Mouse (Mus musculus) limb, embryonic 11.5 days (tissue): ENCODE results near the gene Mcidas. TPM values are rescaled to one million over a fixed set of nuclear protein-coding genes. Genes with fewer than 3 reads are reported as not detected.

ENCODE experiments used
- ATAC-seq: fragments of 200-750 bp; cut with Nextera tagmentation; 2 replicates; pipeline ENCODE4 v1.8.0; 2017; ENCODE audit warnings: low read depth; ENCODE audit not compliant: insufficient number of reproducible peaks, low FRiP score, low TSS enrichment
- DNase-seq: peaks from one replicate; pipeline ENCODE4 v3.0.0-alpha.2; 2015; ENCODE audit warnings: low spot score
- H3K27ac ChIP-seq: fragments of 300-500 bp; sonication (generic); replicated peaks from 2 replicates; pipeline ENCODE4 v1.5.1; 2014; ENCODE audit warnings: low read depth, mild to moderate bottlenecking, low read length
- H3K27me3 ChIP-seq: fragments of 300-500 bp; sonication (generic); 2 replicates; pipeline ENCODE4 v1.6.1; 2014; ENCODE audit warnings: mild to moderate bottlenecking, low read length, mixed read lengths; ENCODE audit not compliant: control insufficient read depth, insufficient read depth
- H3K36me3 ChIP-seq: fragments of 300-500 bp; sonication (generic); 2 replicates; pipeline ENCODE4 v1.6.1; 2014; ENCODE audit warnings: mild to moderate bottlenecking, low read length, moderate library complexity, mixed read lengths; ENCODE audit not compliant: control insufficient read depth, insufficient read depth
- H3K4me1 ChIP-seq: fragments of 300-500 bp; sonication (generic); 2 replicates; pipeline ENCODE4 v1.6.1; 2014; ENCODE audit warnings: low read length, mixed read lengths; ENCODE audit not compliant: control insufficient read depth, insufficient read depth
- H3K4me2 ChIP-seq: fragments of 300-500 bp; sonication (generic); 2 replicates; pipeline ENCODE4 v1.6.1; 2014; ENCODE audit warnings: low read depth, mild to moderate bottlenecking, moderate library complexity; ENCODE audit not compliant: severe bottlenecking
- H3K4me3 ChIP-seq: fragments of 300-500 bp; sonication (generic); 2 replicates; pipeline ENCODE4 v1.5.1; 2014; ENCODE audit warnings: low read depth, low read length
- H3K9ac ChIP-seq: fragments of 300-500 bp; sonication (generic); 2 replicates; pipeline ENCODE4 v1.6.1; 2014; ENCODE audit warnings: mild to moderate bottlenecking, low read length
- H3K9me3 ChIP-seq: fragments of 300-500 bp; sonication (generic); 2 replicates; pipeline ENCODE4 v1.6.1; 2016; ENCODE audit warnings: low read length; ENCODE audit not compliant: control insufficient read depth
- WGBS: fragments of 180-500 bp; shearing (Covaris S2); extraction: QIAGEN DNeasy Blood & Tissue Kit; methylation state at CpG from one replicate; pipeline ENCODE4 v1.1.7; 2014; 5-methylcytosine and 5-hydroxymethylcytosine counted together
- polyA plus RNA-seq: library from polyadenylated mRNA; unstranded; fragments of >200 nt; fragmentation: Nextera tagmentation; extraction: Ambion mirVana; gene quantifications from 2 replicates; pipeline ENCODE4 v1.2.1, GENCODE M21; 2014

The Mcidas gene
- polyA plus RNA-seq, 1 experiment from 2014 or later = not detected

DNA sequence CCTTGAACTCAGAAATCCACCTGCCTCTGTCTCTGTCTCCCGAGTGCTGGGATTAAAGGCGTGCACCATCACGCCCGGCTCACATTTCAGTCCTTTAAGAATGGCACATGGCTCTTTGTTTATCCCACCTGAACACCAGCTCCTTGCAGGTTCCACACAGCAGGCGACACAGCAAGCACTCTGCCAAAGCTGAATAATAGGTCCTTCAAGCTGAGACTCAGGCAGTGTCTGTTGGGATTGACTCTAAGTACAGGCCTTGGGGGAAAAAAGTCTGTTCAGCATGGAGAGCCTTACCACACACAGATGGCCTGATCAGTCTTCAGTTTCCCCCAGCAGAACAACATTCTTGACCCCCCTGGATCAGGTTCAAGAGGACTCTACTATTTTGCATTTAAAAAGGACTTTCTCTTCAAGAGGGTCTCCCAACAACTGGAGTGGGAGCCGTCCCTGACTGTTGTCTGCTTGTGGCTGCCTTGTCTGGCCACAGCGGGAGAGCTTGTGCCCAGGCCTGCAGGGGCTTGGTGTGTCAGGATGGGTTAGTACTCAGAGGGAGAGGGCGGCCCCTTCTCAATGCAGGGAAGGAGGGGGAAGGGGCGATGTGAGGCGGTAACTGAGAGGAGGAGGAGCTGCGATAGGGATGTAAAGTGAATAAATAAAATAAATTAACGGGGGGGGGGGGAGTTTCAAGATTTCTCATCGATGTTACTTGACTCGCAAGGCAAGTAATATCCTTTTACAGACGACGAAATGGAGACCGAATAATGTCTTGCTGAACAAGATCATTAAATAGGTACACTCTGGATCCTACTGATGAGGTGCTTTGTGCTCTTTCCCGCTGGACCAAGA is 7.8 kb upstream of the Mcidas start:
- 7% methylated on average over 18 of the region's 18 CpGs for WGBS
- Histone ChIP-seq H3K36me3 (no peaks in the 10 kb centered on the region), H3K27me3 (peaks cover 47% of the 10 kb centered on the region), H3K9me3 (no peaks in the 10 kb centered on the region), H3K9ac (no peak overlapping the region), H3K27ac (no peak overlapping the region), H3K4me2 (peak overlapping the region; percentile 77; the same call in 1 of the 2 replicates), H3K4me1 (peaks cover 31% of the 10 kb centered on the region), H3K4me3 (no peak overlapping the region)
- DNase-seq (peak; percentile 45), ATAC-seq (no peak)

DNA sequence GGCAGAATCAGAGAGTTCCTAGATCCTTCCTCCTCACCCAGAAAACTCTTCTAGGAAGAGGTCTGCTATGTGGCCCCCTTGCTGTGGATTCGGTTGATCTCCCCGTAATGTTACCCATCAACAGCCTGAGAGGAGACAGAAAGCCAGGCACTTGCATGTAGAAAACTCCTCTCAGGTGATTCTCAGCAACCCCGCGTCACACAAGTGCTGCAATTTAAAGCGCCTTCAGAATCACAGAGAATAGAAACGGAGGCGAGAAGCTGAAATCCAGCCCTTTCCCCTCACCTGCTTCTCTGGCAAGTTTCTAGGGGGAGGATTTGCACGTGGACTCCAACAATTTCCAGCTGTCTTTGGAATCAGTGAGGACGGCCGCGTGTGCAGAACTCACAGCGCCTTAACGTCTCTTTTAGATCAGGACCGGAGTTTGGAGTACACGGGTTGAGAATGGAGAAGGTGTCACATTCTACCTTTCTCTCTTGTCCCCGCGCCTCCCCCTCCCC is 7.1 kb upstream of the Mcidas start:
- Histone ChIP-seq H3K36me3 (no peaks in the 10 kb centered on the region), H3K4me3 (peak overlapping the region; percentile 44; the same call in 1 of the 2 replicates), H3K9ac (no peak overlapping the region), H3K27ac (no peak overlapping the region), H3K4me1 (peaks cover 31% of the 10 kb centered on the region), H3K4me2 (peak overlapping the region; percentile 77), H3K27me3 (peaks cover 54% of the 10 kb centered on the region), H3K9me3 (no peaks in the 10 kb centered on the region)
- 1% methylated on average over 17 of the region's 17 CpGs for WGBS
- ATAC-seq = no peak
- peak; percentile 39 for DNase-seq

DNA sequence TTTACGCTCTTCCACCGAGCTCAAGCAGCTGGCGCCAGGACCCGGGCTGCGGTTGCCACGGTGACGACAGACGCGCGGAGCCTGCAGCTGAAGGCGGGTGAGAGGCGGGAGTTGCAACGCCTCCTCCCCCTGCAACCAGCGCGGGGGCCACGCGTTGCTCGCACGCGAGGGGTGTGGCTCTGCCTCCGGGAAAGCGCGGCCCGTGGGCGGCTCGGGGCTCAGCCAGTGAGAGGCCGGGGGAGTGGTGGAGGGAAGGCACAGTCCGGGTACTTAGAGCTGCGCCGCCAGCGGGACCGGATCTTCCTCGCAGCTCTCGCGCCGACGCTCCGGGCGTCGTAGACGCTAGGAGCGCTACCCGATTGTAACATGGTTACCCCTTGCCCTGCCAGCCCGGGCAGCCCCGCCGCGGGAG is 6.1 kb upstream of the Mcidas start, which contains the start of gene Ccno:
Ccno (plus strand) TSS at position 271 of the 412 bp plus-strand sequence.
- Histone ChIP-seq H3K27ac (no peak within 1 kb of the TSS), H3K9ac (peak within 1 kb of the TSS; percentile 40; the same call in 1 of the 2 replicates), H3K27me3 (peaks cover 58% of the 10 kb centered on the region), H3K36me3 (no peaks in the 10 kb centered on the region), H3K4me2 (peak within 1 kb of the TSS; percentile 77), H3K4me3 (peak within 1 kb of the TSS; percentile 44), H3K4me1 (peaks cover 31% of the 10 kb centered on the region), H3K9me3 (no peaks in the 10 kb centered on the region)
- DNase-seq (peak; percentile 92), ATAC-seq (peak; percentile 94)
- under 1% methylated on average over 44 of the region's 47 CpGs for WGBS

DNA sequence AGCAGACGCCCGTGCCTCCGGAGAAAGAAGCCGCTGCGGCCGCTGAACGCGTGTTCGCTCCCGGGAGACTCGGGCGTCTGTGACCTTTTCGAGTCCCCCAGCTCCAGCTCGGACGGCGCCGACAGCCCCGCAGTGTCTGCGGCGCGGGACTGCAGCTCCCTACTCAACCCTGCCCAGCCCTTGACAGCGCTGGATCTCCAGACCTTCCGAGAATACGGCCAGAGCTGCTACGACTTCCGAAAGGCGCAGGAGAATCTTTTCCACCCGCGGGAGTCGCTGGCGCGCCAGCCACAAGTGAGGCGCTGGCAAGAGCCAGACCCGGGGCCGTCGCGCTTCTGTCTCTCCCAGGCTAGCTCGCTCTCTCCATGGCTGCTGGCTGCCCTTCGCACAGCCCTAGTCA is 5.7 kb upstream of the Mcidas start:
- H3K4me3 ChIP-seq = peak overlapping the region; percentile 44
- under 1% methylated on average over 39 of the region's 39 CpGs for WGBS

DNA sequence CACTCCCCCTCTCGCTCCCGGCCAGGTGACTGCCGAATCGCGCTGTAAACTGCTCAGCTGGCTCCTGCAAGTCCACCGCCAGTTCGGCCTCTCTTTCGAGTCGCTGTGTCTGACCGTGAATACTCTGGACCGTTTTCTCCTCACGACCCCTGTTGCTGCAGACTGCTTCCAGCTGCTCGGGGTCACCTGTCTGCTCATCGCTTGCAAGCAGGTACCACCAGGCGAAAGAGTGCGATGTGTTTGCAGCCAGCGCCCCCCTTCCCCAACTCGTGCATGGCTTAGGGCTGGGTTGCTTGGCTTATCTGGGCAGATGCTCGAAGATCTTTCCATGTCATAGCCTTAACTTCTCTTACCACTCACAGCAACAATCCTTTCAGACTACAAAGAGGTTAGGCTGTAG is 4.8 kb upstream of the Mcidas start:
- Histone ChIP-seq H3K36me3 (no peaks in the 10 kb centered on the region), H3K27ac (no peak overlapping the region), H3K9me3 (no peaks in the 10 kb centered on the region), H3K4me3 (peak overlapping the region; percentile 15; the same call in 1 of the 2 replicates), H3K4me1 (peaks cover 39% of the 10 kb centered on the region), H3K27me3 (peaks cover 70% of the 10 kb centered on the region), H3K9ac (no peak overlapping the region), H3K4me2 (peak overlapping the region; percentile 77)
- peak; percentile 58 for DNase-seq
- 1% methylated on average over 19 of the region's 19 CpGs for WGBS
- ATAC-seq = no peak

More for the DNA sequence above, 5.7 kb upstream of the Mcidas start:
- DNase-seq (no peak), ATAC-seq (peak; percentile 15; the same call in 1 of the 2 replicates)
- H3K4me2 ChIP-seq = peak overlapping the region; percentile 77
- peaks cover 31% of the 10 kb centered on the region for H3K4me1 ChIP-seq
- no peak overlapping the region for H3K27ac ChIP-seq
- no peaks in the 10 kb centered on the region for H3K36me3 ChIP-seq
- peak overlapping the region; percentile 40; the same call in 1 of the 2 replicates for H3K9ac ChIP-seq
- no peaks in the 10 kb centered on the region for H3K9me3 ChIP-seq
- peaks cover 62% of the 10 kb centered on the region for H3K27me3 ChIP-seq

DNA sequence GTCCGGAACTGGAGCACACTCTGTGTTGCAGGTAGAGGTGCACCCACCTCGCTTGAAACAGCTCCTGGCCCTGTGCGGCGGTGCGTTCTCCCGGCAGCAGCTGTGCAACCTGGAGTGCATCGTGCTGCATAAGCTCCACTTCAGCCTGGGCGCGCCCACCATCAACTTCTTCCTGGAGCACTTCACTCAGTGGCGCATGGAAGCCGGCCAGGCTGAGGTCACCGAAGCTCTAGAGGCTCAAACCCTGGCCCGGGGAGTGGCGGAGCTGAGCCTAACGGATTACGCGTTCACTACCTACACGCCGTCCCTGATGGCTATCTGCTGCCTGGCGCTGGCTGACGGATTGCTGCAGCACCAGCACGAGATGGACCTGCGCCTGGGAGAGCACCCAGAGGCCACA is 4.1 kb upstream of the Mcidas start:
- Histone ChIP-seq H3K4me2 (peak overlapping the region; percentile 16; the same call in 1 of the 2 replicates), H3K36me3 (no peaks in the 10 kb centered on the region), H3K27ac (no peak overlapping the region), H3K4me1 (peaks cover 43% of the 10 kb centered on the region), H3K9me3 (no peaks in the 10 kb centered on the region), H3K9ac (no peak overlapping the region), H3K4me3 (peak overlapping the region; percentile 6; the same call in 1 of the 2 replicates), H3K27me3 (peaks cover 77% of the 10 kb centered on the region)
- 2% methylated on average over 23 of the region's 23 CpGs for WGBS
- ATAC-seq (no peak), DNase-seq (peak; percentile 63)

DNA sequence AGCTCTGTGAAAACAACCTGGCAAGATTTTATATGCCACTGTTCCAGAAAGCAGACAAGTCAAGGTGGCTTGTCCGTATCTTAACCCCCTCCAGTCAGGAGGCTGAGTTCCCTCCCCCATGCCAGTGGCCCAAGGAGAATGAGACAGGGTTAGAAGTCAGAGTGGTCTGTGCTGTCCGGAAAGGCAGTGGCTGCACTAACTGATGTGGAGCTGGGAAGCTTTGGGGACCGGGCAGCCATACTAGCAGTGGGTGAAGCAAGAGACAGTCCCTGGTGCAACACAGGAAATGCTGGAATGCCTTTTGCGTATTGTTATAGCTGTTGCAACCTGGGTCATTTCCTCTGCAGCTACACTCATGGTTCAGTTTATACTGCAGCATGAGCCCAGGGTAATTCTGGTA is 3.3 kb upstream of the Mcidas start:
- Histone ChIP-seq H3K27me3 (peaks cover 85% of the 10 kb centered on the region), H3K4me2 (no peak overlapping the region), H3K36me3 (no peaks in the 10 kb centered on the region), H3K9me3 (no peaks in the 10 kb centered on the region), H3K4me3 (no peak overlapping the region), H3K9ac (no peak overlapping the region), H3K4me1 (peaks cover 43% of the 10 kb centered on the region), H3K27ac (no peak overlapping the region)
- 19% methylated on average over 4 of the region's 4 CpGs for WGBS
- DNase-seq = no peak
- no peak for ATAC-seq

DNA sequence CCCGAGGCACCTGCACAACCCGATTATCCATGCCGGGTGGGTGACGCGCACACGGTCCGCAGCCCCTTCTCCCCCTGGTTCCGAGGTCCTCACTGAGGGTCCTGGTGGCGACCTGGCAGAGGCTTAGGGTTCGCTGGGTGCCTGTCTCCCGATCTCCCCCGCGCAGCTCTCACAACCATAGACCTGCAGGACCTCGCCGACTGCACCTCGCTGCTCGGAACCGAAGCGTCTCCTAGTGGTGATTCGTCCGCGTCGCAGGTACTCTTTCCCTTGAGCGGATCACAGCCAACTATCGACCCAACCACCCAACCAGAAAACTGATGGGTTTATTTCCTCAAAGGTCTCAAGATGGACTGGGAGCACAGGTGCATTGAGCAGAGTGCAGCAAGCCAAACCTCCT is 546 bp downstream of the Mcidas start:
- peak; percentile 20; the same call in 1 of the 2 replicates for ATAC-seq
- H3K9ac ChIP-seq = no peak overlapping the region
- peaks cover 90% of the 10 kb centered on the region for H3K27me3 ChIP-seq

More for the DNA sequence above, 546 bp downstream of the Mcidas start:
- H3K27ac ChIP-seq = no peak overlapping the region
- WGBS = under 1% methylated on average over 25 of the region's 25 CpGs
- H3K4me1 ChIP-seq = peaks cover 24% of the 10 kb centered on the region
- peak overlapping the region; percentile 37 for H3K4me3 ChIP-seq
- no peaks in the 10 kb centered on the region for H3K9me3 ChIP-seq
- DNase-seq = peak; percentile 78
- no peaks in the 10 kb centered on the region for H3K36me3 ChIP-seq
- H3K4me2 ChIP-seq = peak overlapping the region; percentile 81
